Mouse (Mus musculus) neural tube, embryonic 11.5 days (tissue): ENCODE data around the gene Tbcel. TPM values are rescaled to one million over a fixed set of nuclear protein-coding genes. Genes with fewer than 3 reads are reported as not detected.

Experiments used
- ATAC-seq: fragments of 200-750 bp; cut with Nextera tagmentation; 2 replicates; pipeline ENCODE4 v1.8.0; 2017; ENCODE audit warnings: moderate number of reproducible peaks, mild to moderate bottlenecking, moderate TSS enrichment, moderate library complexity; ENCODE audit not compliant: insufficient read depth, low FRiP score, low TSS enrichment
- DNase-seq: peaks from one replicate; pipeline ENCODE4 v3.0.0-alpha.2; 2015; ENCODE audit warnings: low spot score
- H3K27ac ChIP-seq: fragments of 300-500 bp; sonication (generic); 2 replicates; pipeline ENCODE4 v1.5.1; 2014; ENCODE audit warnings: low read depth, mild to moderate bottlenecking, low read length
- H3K27me3 ChIP-seq: fragments of 300-500 bp; sonication (generic); 2 replicates; pipeline ENCODE4 v1.6.1; 2014; ENCODE audit warnings: mild to moderate bottlenecking, low read length, mixed read lengths; ENCODE audit not compliant: control insufficient read depth, insufficient read depth
- H3K36me3 ChIP-seq: fragments of 300-500 bp; sonication (generic); 2 replicates; pipeline ENCODE4 v1.6.1; 2014; ENCODE audit warnings: mild to moderate bottlenecking, low read length, moderate library complexity, mixed read lengths; ENCODE audit not compliant: control insufficient read depth, insufficient read depth
- H3K4me1 ChIP-seq: fragments of 300-500 bp; sonication (generic); 2 replicates; pipeline ENCODE4 v1.6.1; 2014; ENCODE audit warnings: low read length, mixed read lengths; ENCODE audit not compliant: control insufficient read depth, insufficient read depth
- H3K4me2 ChIP-seq: fragments of 300-500 bp; sonication (generic); 2 replicates; pipeline ENCODE4 v1.6.1; 2014; ENCODE audit warnings: low read depth, mild to moderate bottlenecking, moderate library complexity
- H3K4me3 ChIP-seq: fragments of 300-500 bp; sonication (generic); 2 replicates; pipeline ENCODE4 v1.5.1; 2014; ENCODE audit warnings: low read depth, low read length
- H3K9ac ChIP-seq: fragments of 300-500 bp; sonication (generic); 2 replicates; pipeline ENCODE4 v1.6.1; 2014; ENCODE audit warnings: mild to moderate bottlenecking, low read length
- H3K9me3 ChIP-seq: fragments of 300-500 bp; sonication (generic); 2 replicates; pipeline ENCODE4 v1.6.1; 2016; ENCODE audit warnings: low read length; ENCODE audit not compliant: control insufficient read depth
- WGBS: fragments of 180-500 bp; shearing (Covaris S2); extraction: QIAGEN DNeasy Blood & Tissue Kit; methylation state at CpG from one replicate; pipeline ENCODE4 v1.1.7; 2014; 5-methylcytosine and 5-hydroxymethylcytosine counted together
- polyA plus RNA-seq: library from polyadenylated mRNA; unstranded; fragments of >200 nt; fragmentation: Nextera tagmentation; extraction: Ambion mirVana; gene quantifications from 2 replicates; pipeline ENCODE4 v1.2.1, GENCODE M21; 2014

Gene Tbcel
- polyA plus RNA-seq, 1 experiment from 2014 or later, result 5.7 TPM

DNA sequence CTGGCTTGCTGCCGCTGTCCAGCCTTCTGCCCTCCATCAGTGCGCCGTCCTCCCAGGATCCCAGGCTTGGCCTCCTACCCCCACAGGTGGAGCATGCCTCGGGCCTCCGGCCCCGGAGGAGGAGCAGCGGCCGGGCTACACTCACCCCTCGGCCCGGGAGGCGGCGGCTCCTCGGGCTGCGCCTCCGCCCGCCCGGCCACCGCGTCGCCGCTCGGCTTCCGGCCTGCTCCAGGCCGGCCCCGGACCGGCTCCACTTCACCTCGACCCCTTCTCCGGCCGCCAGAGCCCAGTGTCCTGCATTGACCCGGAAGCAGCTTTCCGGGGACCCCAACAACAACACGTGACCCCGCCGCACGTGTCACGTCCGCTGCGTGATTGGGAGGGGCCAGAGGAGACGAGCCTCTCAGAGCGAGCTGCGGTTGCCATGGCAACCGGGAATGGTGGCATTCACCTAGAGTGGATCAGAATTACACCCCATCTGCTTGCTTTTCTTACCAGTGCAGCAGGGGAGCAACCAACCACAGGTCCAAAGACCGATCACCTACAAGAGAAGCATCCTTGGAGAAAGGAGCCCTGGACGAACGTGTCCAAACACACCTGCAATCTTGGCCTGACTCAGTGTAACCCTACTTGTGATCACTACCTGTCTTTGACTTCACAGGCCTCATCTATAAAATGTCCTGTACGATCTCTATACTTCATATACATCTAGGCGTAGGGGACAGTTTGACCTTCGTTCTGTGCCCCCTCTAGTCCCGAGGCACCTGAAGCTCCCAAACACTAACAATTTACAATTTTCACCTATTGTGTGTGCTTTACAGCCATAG, 35.5 kb downstream of the Tbcel start:
- Histone ChIP-seq H3K9me3 (no peaks in the 10 kb centered on the region), H3K27ac (no peak overlapping the region; the same call in 1 of the 2 replicates), H3K9ac (peak overlapping the region; percentile 74), H3K36me3 (no peaks in the 10 kb centered on the region), H3K4me3 (peak overlapping the region; percentile 74), H3K4me2 (peak overlapping the region; percentile 65), H3K4me1 (peaks cover 9% of the 10 kb centered on the region; the same call in 1 of the 2 replicates), H3K27me3 (no peaks in the 10 kb centered on the region)
- peak; percentile 94 for DNase-seq
- WGBS, result 6% methylated on average over 49 of the region's 49 CpGs
- peak; percentile 93 for ATAC-seq

DNA sequence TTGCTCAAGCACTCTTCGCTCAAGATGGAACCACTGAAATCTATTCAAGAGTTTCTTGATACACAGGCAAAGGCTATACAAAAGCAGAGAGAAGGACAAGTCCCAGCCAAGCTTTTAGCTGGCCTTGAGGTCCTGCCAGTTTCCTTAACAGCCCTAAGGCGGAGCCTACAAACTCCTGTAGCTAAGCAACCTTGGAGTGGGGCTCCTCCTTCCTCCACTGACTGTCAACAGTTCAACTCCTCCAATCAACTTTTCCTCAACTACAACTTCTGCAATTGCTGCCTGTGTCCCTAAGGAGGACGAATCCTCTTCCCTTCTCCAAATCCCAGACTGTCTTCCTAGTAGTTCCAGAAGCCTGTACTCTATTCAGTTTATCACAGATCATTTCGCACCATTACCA, 36.4 kb downstream of the Tbcel start:
- peak overlapping the region; percentile 74 for H3K4me3 ChIP-seq
- no peak overlapping the region for H3K27ac ChIP-seq
- no peaks in the 10 kb centered on the region for H3K27me3 ChIP-seq
- DNase-seq (no peak), ATAC-seq (no peak)
- 57% methylated on average over 4 of the region's 4 CpGs for WGBS
- H3K4me2 ChIP-seq, result peak overlapping the region; percentile 65
- no peaks in the 10 kb centered on the region for H3K36me3 ChIP-seq
- H3K9me3 ChIP-seq, result no peaks in the 10 kb centered on the region
- peaks cover 9% of the 10 kb centered on the region; the same call in 1 of the 2 replicates for H3K4me1 ChIP-seq
- peak overlapping the region; percentile 74; the same call in 1 of the 2 replicates for H3K9ac ChIP-seq

DNA sequence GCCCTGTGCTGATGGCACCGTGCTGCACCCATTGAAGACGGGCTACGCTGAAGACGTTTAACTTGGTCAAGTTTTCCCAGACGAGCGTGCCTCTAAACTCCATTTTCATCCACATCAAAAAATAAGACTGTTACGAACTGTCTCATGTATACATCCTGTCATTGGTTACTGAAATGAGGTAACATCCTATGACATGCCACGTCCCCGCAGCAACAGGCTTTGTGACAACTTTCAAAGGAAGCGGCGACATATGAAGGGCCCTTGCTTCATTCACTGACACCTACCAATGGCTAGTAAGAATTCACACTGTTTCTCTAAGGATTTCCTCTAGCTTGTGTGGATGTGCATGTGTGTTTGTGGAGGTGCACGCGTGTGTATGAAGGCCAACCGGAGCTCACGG, 38.3 kb downstream of the Tbcel start:
- no peak overlapping the region for H3K4me3 ChIP-seq
- WGBS, result 96% methylated on average over 15 of the region's 15 CpGs
- no peaks in the 10 kb centered on the region for H3K27me3 ChIP-seq
- ATAC-seq, result no peak
- no peak overlapping the region for H3K4me2 ChIP-seq
- no peaks in the 10 kb centered on the region for H3K36me3 ChIP-seq
- no peak overlapping the region for H3K9ac ChIP-seq
- peaks cover 9% of the 10 kb centered on the region; the same call in 1 of the 2 replicates for H3K4me1 ChIP-seq
- H3K9me3 ChIP-seq, result no peaks in the 10 kb centered on the region
- H3K27ac ChIP-seq, result no peak overlapping the region
- DNase-seq, result no peak

DNA sequence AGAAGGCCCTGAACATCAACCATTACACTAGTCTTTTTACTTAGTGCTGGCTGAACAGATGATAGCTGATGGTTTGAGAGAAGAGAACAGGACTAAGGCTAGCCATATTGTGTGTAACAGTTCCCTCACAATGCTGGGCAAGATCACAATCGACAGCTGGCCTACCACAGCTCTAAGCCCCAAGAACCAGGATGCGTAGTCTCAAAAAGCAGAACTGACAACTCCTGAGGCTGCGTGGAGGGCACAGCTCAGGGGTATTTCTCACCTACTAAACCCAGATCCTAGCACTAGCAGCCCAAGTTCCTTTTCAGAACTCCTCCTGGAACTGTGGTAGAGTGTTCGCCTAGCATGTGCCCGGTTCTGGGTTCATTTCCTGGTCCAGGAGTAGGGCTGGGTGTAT, 39.2 kb downstream of the Tbcel start:
- H3K4me3 ChIP-seq, result no peak overlapping the region
- H3K36me3 ChIP-seq, result no peaks in the 10 kb centered on the region
- H3K9me3 ChIP-seq, result no peaks in the 10 kb centered on the region
- H3K27me3 ChIP-seq, result no peaks in the 10 kb centered on the region
- DNase-seq (no peak), ATAC-seq (no peak)
- WGBS, result 94% methylated on average over 5 of the region's 5 CpGs
- no peak overlapping the region for H3K9ac ChIP-seq
- H3K27ac ChIP-seq, result no peak overlapping the region
- H3K4me2 ChIP-seq, result no peak overlapping the region
- peaks cover 12% of the 10 kb centered on the region; the same call in 1 of the 2 replicates for H3K4me1 ChIP-seq

DNA sequence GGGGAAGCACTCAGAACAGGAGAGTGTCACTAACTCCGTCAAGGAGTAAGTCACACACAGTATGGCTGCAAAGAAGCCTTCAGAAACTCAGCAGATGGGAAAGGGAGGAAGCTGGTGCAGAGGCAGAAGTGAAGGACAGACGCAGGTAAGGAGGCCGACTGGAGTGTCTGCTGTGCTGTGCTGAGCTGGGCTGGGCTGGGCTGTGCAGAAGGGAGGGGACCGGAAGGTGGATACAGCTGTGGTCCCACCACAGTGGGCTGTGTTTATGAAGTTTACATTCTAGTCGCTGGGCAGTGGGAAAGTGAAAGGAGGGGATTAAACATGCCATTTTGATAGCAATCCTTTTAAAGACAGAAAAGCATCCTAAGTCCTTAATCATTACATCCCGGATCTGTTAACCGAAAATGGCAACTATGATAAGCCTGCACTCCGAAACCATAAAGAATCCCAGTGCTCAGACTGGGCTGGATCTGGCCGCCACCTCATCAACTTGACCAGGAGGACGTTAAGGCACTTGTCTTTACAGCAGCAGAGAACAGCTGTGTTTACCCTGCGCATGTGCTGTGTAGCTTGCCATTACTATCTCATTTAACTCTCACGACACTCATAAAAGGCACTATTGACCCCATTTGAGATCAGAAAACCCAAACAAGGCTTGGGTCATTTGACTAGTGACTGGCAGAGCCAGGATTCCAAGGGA, 40.3 kb downstream of the Tbcel start:
- 74% methylated on average over 12 of the region's 12 CpGs for WGBS

DNA sequence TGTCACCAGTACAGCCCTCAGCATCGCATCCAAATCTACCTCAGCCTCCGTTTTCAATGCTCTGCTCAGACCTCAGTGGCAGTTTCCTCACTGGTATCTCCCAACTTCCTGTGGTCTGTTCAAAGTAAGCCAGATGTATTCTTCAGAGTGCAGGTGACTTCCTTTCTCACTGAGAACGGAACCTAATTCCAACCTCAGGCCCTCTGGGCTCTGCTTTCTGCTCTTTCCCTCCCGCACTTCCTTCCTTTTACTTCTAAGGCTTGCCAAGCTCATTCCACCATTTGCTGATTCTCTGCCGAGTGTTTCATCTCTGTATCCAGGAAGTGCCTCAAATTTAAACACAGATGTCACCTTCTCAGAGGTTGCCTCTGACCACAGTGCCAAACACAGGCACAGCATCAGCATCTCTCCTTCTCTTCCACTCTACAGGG, 41.9 kb downstream of the Tbcel start:
- H3K4me3 ChIP-seq, result no peak overlapping the region
- no peaks in the 10 kb centered on the region for H3K27me3 ChIP-seq

More for the DNA sequence above, 40.3 kb downstream of the Tbcel start:
- DNase-seq (no peak), ATAC-seq (no peak)
- Histone ChIP-seq H3K27ac (no peak overlapping the region), H3K4me1 (peaks cover 12% of the 10 kb centered on the region; the same call in 1 of the 2 replicates), H3K27me3 (no peaks in the 10 kb centered on the region), H3K4me3 (no peak overlapping the region), H3K9ac (no peak overlapping the region), H3K36me3 (no peaks in the 10 kb centered on the region), H3K4me2 (no peak overlapping the region), H3K9me3 (no peaks in the 10 kb centered on the region)

DNA sequence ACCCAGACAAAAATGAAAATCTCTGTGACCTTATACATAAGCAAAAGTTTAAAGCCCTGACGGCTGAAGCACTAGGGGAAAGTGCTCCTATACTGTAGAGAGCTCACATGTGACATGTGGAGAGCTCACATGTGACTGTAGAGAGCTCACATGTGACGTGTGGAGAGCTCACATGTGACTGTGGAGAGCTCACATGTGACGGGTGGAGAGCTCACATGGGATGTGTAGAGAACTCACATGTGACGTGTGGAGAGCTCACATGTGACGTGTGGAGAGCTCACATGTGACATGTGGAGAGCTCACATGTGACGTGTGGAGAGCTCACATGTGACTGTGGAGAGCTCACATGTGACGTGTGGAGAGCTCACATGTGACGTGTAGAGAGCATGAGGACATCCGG, 43.4 kb downstream of the Tbcel start:
- Histone ChIP-seq H3K27me3 (no peaks in the 10 kb centered on the region), H3K36me3 (no peaks in the 10 kb centered on the region), H3K27ac (no peak overlapping the region), H3K4me1 (0 out of 2 replicates have a peak, but pooled peaks cover 4% of the 10 kb centered on the region), H3K4me3 (no peak overlapping the region), H3K4me2 (no peak overlapping the region), H3K9me3 (no peaks in the 10 kb centered on the region), H3K9ac (no peak overlapping the region)
- 93% methylated on average over 9 of the region's 9 CpGs for WGBS
- no peak for DNase-seq
- no peak for ATAC-seq

More for the DNA sequence above, 41.9 kb downstream of the Tbcel start:
- no peak overlapping the region for H3K4me2 ChIP-seq
- DNase-seq, result no peak
- H3K36me3 ChIP-seq, result no peaks in the 10 kb centered on the region
- ATAC-seq, result no peak
- 79% methylated on average over 5 of the region's 5 CpGs for WGBS
- H3K27ac ChIP-seq, result no peak overlapping the region
- no peak overlapping the region for H3K9ac ChIP-seq
- no peaks in the 10 kb centered on the region for H3K9me3 ChIP-seq
- 0 out of 2 replicates have a peak, but pooled peaks cover 3% of the 10 kb centered on the region for H3K4me1 ChIP-seq

DNA sequence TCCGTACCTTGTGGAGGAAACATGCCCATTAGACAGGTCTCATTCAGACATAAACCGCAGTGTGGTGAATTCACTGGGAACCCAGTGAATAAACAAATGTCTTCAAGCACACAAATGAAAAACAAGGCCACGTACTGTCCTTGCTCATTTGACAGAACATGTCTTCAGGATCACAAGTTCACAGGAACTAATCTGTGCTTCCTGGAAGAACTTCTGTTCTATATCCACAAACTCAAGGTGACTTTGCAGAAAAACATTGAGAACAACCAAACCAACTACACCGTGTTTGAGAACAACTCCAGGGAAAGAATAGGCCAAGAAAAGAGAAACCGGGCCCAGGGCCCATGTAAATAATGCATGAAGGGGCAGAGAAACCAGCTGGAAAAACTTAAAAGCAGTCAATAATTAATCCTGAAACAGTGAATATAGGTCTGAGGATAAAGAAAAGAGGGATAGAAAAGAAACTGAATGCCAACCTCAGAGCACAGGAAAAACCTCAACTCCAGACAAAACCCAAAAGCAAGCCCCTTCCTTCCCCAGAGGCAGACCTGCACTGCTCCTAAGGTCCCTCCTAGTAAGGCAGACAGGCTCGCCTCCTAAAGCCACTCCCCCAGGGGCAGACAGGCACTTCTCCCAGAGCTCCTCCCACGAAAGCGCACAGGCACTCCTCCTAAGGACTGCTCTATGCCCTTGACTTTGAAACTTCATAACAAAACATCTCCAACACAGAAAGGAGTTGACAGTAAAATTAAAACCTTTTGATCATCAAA, 44.2 kb downstream of the Tbcel start:
- no peak overlapping the region for H3K4me3 ChIP-seq
- H3K27me3 ChIP-seq, result no peaks in the 10 kb centered on the region
- no peaks in the 10 kb centered on the region for H3K36me3 ChIP-seq
- H3K4me2 ChIP-seq, result no peak overlapping the region
- WGBS, result 51% methylated on average over 8 of the region's 8 CpGs
- 0 out of 2 replicates have a peak, but pooled peaks cover 5% of the 10 kb centered on the region for H3K4me1 ChIP-seq
- H3K9ac ChIP-seq, result no peak overlapping the region
- H3K27ac ChIP-seq, result no peak overlapping the region
- ATAC-seq, result no peak
- no peak for DNase-seq
- no peaks in the 10 kb centered on the region for H3K9me3 ChIP-seq
